Mouse (Mus musculus): Measurements from ENCODE around the gene Acsl4. TPM values are rescaled to one million over a fixed set of nuclear protein-coding genes. Genes with fewer than 3 reads are reported as not detected.
A peak's percentile ranks its signal among the peaks of the same experiment; 100 is the strongest.

Gene Acsl4
- polyA plus RNA-seq, 1 experiment from 2014 or later, result 13.5 TPM

DNA sequence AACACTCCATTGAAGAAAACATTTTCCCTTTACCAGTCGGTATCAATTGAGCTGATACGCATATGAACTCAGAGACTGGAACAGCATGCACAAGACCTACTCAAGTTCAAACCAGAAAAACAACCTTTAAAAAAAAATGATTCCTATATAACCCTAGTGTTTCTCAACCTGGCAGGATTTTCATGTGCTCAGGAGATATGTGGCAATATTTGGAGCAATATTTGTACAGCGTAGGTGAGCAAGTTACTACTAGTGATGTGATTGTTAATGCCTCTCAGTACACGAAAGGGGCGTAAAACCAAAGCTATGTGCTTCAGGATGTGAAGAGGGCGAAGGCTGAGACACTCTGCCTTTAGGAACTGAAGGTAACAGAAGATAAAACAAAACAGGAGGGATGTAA lies 54.1 kb downstream of the Acsl4 start:
- Histone ChIP-seq H3K9ac (no peak overlapping the region), H3K4me3 (no peak overlapping the region), H3K27ac (no peak overlapping the region), H3K9me3 (replicated peaks) (no peaks in the 10 kb centered on the region), H3K4me2 (no peak overlapping the region), H3K4me1 (replicated peaks) (no peaks in the 10 kb centered on the region), H3K27me3 (no peaks in the 10 kb centered on the region), H3K36me3 (no peaks in the 10 kb centered on the region)
- 87% methylated on average over 6 of the region's 6 CpGs for WGBS
- ATAC-seq (replicated peaks; ENCODE audit: insufficient number of reproducible peaks, insufficient read depth, low FRiP score, low read depth), result no peak

- Histone ChIP-seq H3K27ac (no peak overlapping the region), H3K36me3 (no peaks in the 10 kb centered on the region), H3K9ac (no peak overlapping the region), H3K27me3 (no peaks in the 10 kb centered on the region), H3K4me1 (replicated peaks) (no peaks in the 10 kb centered on the region), H3K4me2 (no peak overlapping the region), H3K4me3 (no peak overlapping the region), H3K9me3 (replicated peaks) (no peaks in the 10 kb centered on the region)
- no peak for ATAC-seq (replicated peaks; ENCODE audit: insufficient number of reproducible peaks, insufficient read depth, low FRiP score, low read depth)
- WGBS, result 84% methylated on average over 5 of the region's 5 CpGs
These were observed 54.8 kb downstream of the Acsl4 start for GRCm38 (mm10) chrX:142335502-142335901.

GRCm38 (mm10) chrX:142325760-142326159 lies 64.6 kb downstream of the Acsl4 start:
- Histone ChIP-seq H3K27ac (no peak overlapping the region), H3K9ac (no peak overlapping the region), H3K9me3 (replicated peaks) (no peaks in the 10 kb centered on the region), H3K4me3 (no peak overlapping the region), H3K4me2 (no peak overlapping the region), H3K36me3 (no peaks in the 10 kb centered on the region), H3K27me3 (no peaks in the 10 kb centered on the region), H3K4me1 (replicated peaks) (no peaks in the 10 kb centered on the region)
- 63% methylated on average over 2 of the region's 2 CpGs for WGBS
- no peak for ATAC-seq (replicated peaks; ENCODE audit: insufficient number of reproducible peaks, insufficient read depth, low FRiP score, low read depth)

- no peak overlapping the region for H3K27ac ChIP-seq
- no peaks in the 10 kb centered on the region for H3K27me3 ChIP-seq
- no peaks in the 10 kb centered on the region for H3K36me3 ChIP-seq
- no peak overlapping the region for H3K4me3 ChIP-seq
- no peak for ATAC-seq (replicated peaks; ENCODE audit: insufficient number of reproducible peaks, insufficient read depth, low FRiP score, low read depth)
- no peak overlapping the region for H3K4me2 ChIP-seq
- no peaks in the 10 kb centered on the region for H3K4me1 ChIP-seq (replicated peaks)
- no peaks in the 10 kb centered on the region for H3K9me3 ChIP-seq (replicated peaks)
- no peak overlapping the region for H3K9ac ChIP-seq
- WGBS, result 80% methylated on average over 9 of the region's 9 CpGs
These were observed 74.2 kb downstream of the Acsl4 start for GRCm38 (mm10) chrX:142316106-142316505.

GRCm38 (mm10) chrX:142315270-142315669 lies 75.1 kb downstream of the Acsl4 start:
- Histone ChIP-seq H3K9me3 (replicated peaks) (no peaks in the 10 kb centered on the region), H3K27me3 (no peaks in the 10 kb centered on the region), H3K4me1 (replicated peaks) (no peaks in the 10 kb centered on the region), H3K4me2 (no peak overlapping the region), H3K27ac (no peak overlapping the region), H3K9ac (no peak overlapping the region), H3K4me3 (no peak overlapping the region), H3K36me3 (no peaks in the 10 kb centered on the region)
- ATAC-seq (replicated peaks; ENCODE audit: insufficient number of reproducible peaks, insufficient read depth, low FRiP score, low read depth), result no peak
- WGBS, result 82% methylated on average over 8 of the region's 8 CpGs

DNA sequence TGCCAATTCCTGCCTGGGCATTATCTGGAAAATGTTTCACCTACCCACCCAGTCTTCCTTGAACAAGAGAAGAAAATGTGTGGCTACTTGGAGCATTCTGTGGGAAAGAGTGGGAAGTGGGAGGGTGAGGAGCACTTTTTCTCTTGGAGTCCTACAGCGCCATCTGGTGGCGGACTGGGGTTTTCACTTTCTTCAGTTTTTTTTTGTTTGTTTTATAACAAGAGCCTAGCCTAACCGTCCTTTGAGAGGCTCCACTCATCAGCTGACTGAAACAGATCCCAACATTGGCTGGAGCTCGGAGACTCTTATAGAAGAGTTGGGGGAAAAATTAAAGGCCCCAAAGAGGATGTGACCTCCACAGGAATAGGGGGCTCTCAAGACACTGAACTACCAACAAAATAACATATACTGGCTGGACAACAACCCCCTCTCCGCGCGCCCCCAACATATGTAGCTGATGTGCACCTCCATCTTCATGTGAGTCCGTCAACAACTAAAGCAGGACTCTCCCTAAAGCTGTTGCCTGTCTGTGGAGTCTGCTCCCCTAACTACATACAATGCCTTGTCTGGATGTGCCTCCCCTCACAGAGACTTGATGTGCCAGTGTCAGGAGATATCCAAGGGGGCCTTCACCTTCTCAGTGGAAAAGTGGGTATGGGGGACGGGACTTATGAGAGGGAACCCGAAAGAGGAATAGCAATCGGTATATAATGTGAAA lies 75.9 kb downstream of the Acsl4 start:
- ATAC-seq (replicated peaks; ENCODE audit: insufficient number of reproducible peaks, insufficient read depth, low FRiP score, low read depth), result no peak

GRCm38 (mm10) chrX:142310431-142310830 lies 79.9 kb downstream of the Acsl4 start:
- no peak overlapping the region for H3K4me2 ChIP-seq
- H3K36me3 ChIP-seq, result no peaks in the 10 kb centered on the region
- H3K4me3 ChIP-seq, result no peak overlapping the region
- H3K27ac ChIP-seq, result no peak overlapping the region
- no peak for ATAC-seq (replicated peaks; ENCODE audit: insufficient number of reproducible peaks, insufficient read depth, low FRiP score, low read depth)
- 59% methylated on average over 5 of the region's 5 CpGs for WGBS
- H3K27me3 ChIP-seq, result peaks cover 9% of the 10 kb centered on the region
- no peak overlapping the region for H3K9ac ChIP-seq
- peaks cover 8% of the 10 kb centered on the region; the same call in 1 of the 2 replicates for H3K4me1 ChIP-seq (replicated peaks)
- H3K9me3 ChIP-seq (replicated peaks), result no peaks in the 10 kb centered on the region

More for the DNA sequence above, 75.9 kb downstream of the Acsl4 start:
- Histone ChIP-seq H3K9me3 (replicated peaks) (no peaks in the 10 kb centered on the region), H3K36me3 (no peaks in the 10 kb centered on the region), H3K27ac (no peak overlapping the region), H3K4me1 (replicated peaks) (no peaks in the 10 kb centered on the region), H3K4me2 (no peak overlapping the region), H3K4me3 (no peak overlapping the region), H3K27me3 (no peaks in the 10 kb centered on the region), H3K9ac (no peak overlapping the region)
- 45% methylated on average over 11 of the region's 11 CpGs for WGBS

GRCm38 (mm10) chrX:142305869-142306581 lies 84.3 kb downstream of the Acsl4 start, which contains the start of gene Kcne1l:
Kcne1l (minus strand) TSS chrX:142306294.
- peak; percentile 58 for ATAC-seq (replicated peaks; ENCODE audit: insufficient number of reproducible peaks, insufficient read depth, low FRiP score, low read depth)
- WGBS, result 33% methylated on average over 29 of the region's 33 CpGs
- peak within 1 kb of the TSS; percentile 63 for H3K4me2 ChIP-seq

DNA sequence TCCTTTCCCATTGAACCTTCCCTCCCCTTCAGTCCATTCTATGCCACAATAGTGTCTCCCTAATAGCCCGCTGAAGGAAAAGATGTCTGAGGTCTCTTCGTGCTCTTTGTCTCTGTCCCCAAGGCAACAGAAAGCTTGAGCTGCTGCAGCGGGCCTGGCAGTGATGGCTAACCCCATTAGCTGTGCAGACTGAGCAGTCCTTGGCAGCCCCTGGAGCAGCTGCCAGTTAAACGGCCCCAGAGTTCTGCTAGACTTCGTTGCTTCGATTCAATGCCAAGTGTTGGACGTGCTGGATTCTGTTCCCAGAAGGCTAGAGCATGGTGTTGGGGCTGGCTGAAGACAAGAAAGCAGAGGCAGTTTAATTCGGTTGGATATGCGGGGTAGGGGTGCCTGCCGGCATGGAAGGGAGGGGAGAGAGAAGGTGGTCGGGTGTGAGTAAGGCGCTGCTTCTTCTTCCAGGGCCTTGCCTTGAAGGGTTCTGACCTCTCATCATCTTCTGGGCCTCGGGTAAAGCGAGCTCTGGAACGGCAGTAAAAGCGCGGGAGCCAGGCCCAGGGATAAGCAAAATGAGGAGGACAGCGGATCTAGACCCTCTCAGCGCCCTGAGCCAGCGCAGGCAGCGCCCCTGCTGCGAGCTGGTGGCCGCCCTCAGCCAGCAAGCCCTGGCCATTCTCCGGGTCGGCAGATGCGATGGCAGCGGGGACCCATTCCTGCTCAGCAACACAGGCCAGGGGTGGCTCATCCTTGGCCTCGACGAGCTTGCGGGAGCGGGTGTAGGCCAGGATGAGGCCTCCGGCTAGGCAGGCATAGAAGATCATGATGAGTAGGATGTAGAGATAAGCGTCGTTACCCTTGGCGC lies 85.1 kb downstream of the Acsl4 start:
- Histone ChIP-seq H3K27ac (no peak overlapping the region), H3K9me3 (replicated peaks) (no peaks in the 10 kb centered on the region), H3K9ac (peak overlapping the region; percentile 28; the same call in 1 of the 2 replicates), H3K4me3 (peak overlapping the region; percentile 39), H3K4me1 (replicated peaks) (peaks cover 9% of the 10 kb centered on the region; the same call in 1 of the 2 replicates), H3K27me3 (peaks cover 14% of the 10 kb centered on the region), H3K4me2 (peak overlapping the region; percentile 63), H3K36me3 (no peaks in the 10 kb centered on the region)
- WGBS, result 31% methylated on average over 35 of the region's 35 CpGs
- 0 out of 2 replicates have a peak, but pooled peaks have one; percentile 22 for ATAC-seq (replicated peaks; ENCODE audit: insufficient number of reproducible peaks, insufficient read depth, low FRiP score, low read depth)

More at GRCm38 (mm10) chrX:142305869-142306581, 84.3 kb downstream of the Acsl4 start, which contains the start of gene Kcne1l:
- peaks cover 9% of the 10 kb centered on the region; the same call in 1 of the 2 replicates for H3K4me1 ChIP-seq (replicated peaks)
- H3K27me3 ChIP-seq, result peaks cover 14% of the 10 kb centered on the region
- H3K27ac ChIP-seq, result no peak within 1 kb of the TSS
- H3K4me3 ChIP-seq, result peak within 1 kb of the TSS; percentile 39
- H3K9me3 ChIP-seq (replicated peaks), result no peaks in the 10 kb centered on the region
- peak within 1 kb of the TSS; percentile 28; the same call in 1 of the 2 replicates for H3K9ac ChIP-seq
- no peaks in the 10 kb centered on the region for H3K36me3 ChIP-seq

GRCm38 (mm10) chrX:142304592-142304991 lies 85.7 kb downstream of the Acsl4 start:
- Histone ChIP-seq H3K4me3 (no peak overlapping the region), H3K27ac (no peak overlapping the region), H3K4me2 (0 out of 2 replicates have a peak overlapping the region, but pooled peaks have one; percentile 63), H3K9me3 (replicated peaks) (no peaks in the 10 kb centered on the region), H3K27me3 (peaks cover 14% of the 10 kb centered on the region), H3K9ac (no peak overlapping the region), H3K36me3 (no peaks in the 10 kb centered on the region), H3K4me1 (replicated peaks) (peaks cover 9% of the 10 kb centered on the region; the same call in 1 of the 2 replicates)
- no peak for ATAC-seq (replicated peaks; ENCODE audit: insufficient number of reproducible peaks, insufficient read depth, low FRiP score, low read depth)

GRCm38 (mm10) chrX:142303456-142303855 lies 86.9 kb downstream of the Acsl4 start:
- no peak overlapping the region for H3K9ac ChIP-seq
- H3K27me3 ChIP-seq, result peaks cover 8% of the 10 kb centered on the region
- peaks cover 9% of the 10 kb centered on the region; the same call in 1 of the 2 replicates for H3K4me1 ChIP-seq (replicated peaks)
- H3K4me2 ChIP-seq, result no peak overlapping the region
- WGBS, result 23% methylated on average over 2 of the region's 2 CpGs
- no peak for ATAC-seq (replicated peaks; ENCODE audit: insufficient number of reproducible peaks, insufficient read depth, low FRiP score, low read depth)
- H3K27ac ChIP-seq, result no peak overlapping the region
- no peaks in the 10 kb centered on the region for H3K36me3 ChIP-seq
- H3K4me3 ChIP-seq, result no peak overlapping the region
- H3K9me3 ChIP-seq (replicated peaks), result no peaks in the 10 kb centered on the region
